Mouse (Mus musculus): Measurements from ENCODE around the gene Nt5c.

- TF ChIP-seq CTCF (IDR thresholded peaks at IDR 0.05; ENCODE audit: control insufficient read depth, insufficient read depth, insufficient read length) (no peak), MAX (IDR thresholded peaks at IDR 0.05) (no peak), CEBPB (IDR thresholded peaks at IDR 0.05; ENCODE audit: low read depth) (no peak), MYOD1 (IDR thresholded peaks at IDR 0.05; ENCODE audit: control insufficient read depth, insufficient read length, low read depth) (no peak), USF1 (IDR thresholded peaks at IDR 0.05; ENCODE audit: low read depth) (no peak)
Observed at GRCm38 (mm10) chr11:115485155-115485554, 6.5 kb downstream of the Nt5c start.
